Mouse (Mus musculus) adrenal gland, postnatal 10 days (tissue): Measurements from ENCODE around the gene Tenm3. TPM values are rescaled to one million over a fixed set of nuclear protein-coding genes. Genes with fewer than 3 reads are reported as not detected.

Experiments used
- DNase-seq: peaks from one replicate; pipeline ENCODE4 v3.0.0; 2021; ENCODE audit warnings: mixed read lengths
- total RNA-seq, 2 experiments: library from RNA; stranded (reverse); gene quantifications; 2 replicates each; pipeline ENCODE4 v1.2.3; 2021

Gene Tenm3
- total RNA-seq, 2 experiments from 2014 or later = 18.3 to 20.4 TPM

- no peak for DNase-seq
Observed at GRCm38 (mm10) chr8:48655381-48656043, 188.2 kb downstream of the Tenm3 start.

DNA sequence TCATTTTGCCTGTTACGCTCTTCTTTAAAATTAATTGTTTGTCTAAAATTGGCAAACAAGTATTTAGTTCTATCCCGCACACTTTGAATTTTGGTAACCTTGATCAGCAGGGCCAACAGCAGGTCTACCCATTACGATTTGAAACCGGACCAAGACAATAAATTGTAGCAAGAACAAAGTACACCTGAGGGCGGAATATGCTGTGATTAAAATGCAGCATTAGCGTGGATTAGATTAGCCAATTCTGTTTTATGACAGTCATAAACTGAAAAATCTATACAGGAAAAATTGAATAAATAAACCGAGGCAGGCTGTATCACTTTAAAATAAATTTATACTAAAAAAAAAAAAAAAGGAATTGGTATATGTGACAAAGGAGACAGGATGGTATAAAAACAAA, 193.9 kb downstream of the Tenm3 start:
- DNase-seq = no peak

DNA sequence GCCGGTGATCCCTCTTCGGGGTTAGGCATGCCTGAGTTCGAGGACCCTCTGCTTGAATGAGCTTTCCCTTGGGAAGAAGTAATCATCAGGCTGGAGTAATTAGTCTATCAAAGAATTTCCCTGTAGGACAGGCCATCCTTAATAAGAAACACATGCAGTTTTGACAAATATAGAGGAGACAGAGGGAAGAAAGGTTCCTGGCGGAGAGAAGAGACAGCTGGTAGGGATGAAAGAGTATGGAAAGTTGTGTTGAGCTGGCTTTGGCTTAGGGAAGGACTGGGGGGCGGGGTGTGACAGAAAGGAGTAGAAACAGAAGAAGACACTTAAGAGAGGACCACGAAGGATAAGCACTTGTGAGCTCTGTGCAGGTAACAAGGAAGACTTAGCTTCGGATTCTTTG, 194.3 kb downstream of the Tenm3 start:
- no peak for DNase-seq

- no peak for DNase-seq
Observed at GRCm38 (mm10) chr8:48646110-48646509, 197.6 kb downstream of the Tenm3 start.

DNA sequence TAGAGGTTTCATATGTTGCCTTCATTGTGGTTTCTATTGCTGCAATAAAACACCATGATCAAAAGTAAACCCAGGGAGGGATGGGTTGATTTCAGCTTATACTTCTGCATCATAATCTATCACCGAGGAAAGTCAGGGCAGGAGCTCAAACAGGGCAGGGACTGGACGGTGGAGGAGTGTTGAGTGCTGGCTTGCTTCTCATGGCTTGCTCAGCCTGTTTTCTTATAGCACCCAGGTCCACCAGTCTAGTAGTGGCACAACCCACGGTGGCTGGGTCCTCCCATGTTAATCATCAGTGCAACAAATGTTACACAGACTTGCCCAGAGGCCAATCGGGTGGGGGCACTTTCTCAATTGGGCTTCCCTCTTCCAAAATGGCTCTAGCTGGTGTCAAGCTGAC, 205.6 kb downstream of the Tenm3 start:
- DNase-seq = no peak

DNA sequence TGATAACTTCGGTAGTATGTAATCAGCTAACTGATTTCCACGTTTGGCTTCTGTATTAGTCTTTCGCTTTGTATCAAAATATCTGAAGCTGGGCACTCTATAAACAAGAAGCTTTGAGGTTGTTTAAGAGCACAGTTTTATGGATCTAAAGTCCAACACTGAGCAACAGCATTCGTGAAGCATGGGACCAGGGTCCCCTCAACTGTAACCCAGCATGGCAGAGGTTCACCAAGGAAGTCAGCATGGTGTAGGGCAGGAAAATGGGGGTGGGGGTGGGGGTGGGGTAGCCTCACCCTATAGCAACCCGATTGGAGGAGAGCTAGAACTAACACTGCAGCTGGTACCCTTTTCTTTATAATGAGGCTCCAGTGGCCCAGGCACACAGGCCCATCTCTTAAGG, 206.8 kb downstream of the Tenm3 start:
- no peak for DNase-seq

GRCm38 (mm10) chr8:48635815-48636214, 207.9 kb downstream of the Tenm3 start:
- no peak for DNase-seq

DNA sequence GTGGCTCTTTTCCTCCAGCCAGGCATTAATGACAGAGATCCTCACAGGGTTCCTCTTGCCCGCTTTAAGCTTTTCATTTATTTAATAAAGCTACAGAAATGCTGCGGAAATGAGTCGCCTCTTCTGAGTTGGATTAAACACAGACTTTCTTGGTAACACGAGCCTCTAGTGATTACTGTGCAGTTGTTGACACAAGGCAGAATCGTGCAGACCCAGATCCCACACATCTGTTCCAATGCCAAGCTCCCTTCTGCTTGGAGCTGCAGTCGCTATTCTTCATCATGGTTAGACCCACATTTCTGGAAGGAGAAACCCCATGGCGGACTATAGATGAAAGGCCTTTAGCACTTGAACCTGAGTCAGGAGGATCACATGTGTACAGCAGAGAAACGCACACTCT, 210.3 kb downstream of the Tenm3 start:
- no peak for DNase-seq

DNA sequence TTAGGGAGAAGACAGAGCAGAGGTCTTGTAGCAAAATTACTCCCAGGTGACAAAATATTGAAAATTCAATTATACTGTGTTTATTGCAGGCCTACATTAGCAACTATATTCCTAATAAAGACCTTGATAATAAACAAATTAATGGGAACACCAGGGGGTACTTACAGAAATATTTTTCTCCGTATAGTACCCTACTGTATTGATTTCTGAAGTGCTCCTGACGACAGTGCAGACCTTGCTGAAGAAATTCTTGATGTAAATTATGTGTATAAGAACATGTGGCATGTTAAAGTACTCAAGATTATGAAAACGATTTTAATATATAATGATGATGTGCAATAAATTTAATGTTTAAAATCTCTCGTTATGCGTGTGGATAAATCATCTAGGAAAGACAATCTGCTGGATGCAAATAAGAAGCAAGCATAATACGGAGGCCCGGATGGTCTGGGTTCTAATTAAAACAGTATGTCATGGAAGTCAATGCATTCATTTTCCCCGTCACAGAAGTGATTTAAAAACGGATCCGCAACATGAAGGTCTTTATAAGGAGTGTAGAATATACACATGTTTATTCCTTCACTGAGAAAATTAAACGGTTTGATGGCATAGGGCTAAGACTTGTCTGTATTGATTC, 221.1 kb downstream of the Tenm3 start:
- DNase-seq = no peak

DNA sequence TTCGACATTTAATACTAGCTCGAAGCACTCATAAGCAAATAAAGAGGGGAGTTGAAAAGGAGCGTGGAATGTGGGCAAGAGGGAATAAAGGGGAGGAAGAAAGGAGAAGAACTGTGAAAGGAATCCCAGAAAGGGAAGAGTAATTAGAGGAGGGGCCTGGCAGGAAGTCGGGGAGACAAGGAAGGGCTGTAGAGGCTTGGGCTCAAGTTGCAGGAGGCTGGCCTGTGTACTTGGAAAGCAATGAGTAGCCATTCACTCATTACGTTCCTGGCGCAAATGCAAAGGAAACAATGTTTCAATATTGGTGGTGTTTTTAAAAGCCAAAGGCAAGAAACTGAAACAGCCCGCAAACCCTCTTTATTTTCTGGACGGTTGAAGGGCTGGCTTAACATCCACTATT, 228.7 kb downstream of the Tenm3 start:
- no peak for DNase-seq

- DNase-seq = no peak
Observed at GRCm38 (mm10) chr8:48611934-48612512, 231.7 kb downstream of the Tenm3 start.

- DNase-seq = no peak
Observed at GRCm38 (mm10) chr8:48611126-48611525, 232.6 kb downstream of the Tenm3 start.

GRCm38 (mm10) chr8:48610316-48610715, 233.4 kb downstream of the Tenm3 start:
- no peak for DNase-seq

DNA sequence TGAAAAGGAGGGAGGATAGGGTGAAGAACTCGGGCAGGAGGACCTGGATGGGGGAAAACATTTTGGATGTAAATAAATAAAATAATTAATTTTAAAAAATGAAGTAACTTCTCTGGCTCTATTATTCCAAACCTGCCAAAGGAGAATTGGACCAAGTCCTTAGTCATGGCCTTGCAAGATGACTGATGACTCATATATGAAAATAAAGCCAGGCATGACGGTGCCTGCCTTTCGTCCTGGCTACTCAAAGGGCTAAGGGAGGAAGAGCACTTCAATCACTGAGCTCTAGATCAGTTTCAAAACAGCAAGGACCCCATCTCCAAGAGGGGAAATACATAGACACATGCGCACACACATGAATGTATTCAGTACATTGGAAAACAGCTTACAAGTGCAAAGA, 234.1 kb downstream of the Tenm3 start:
- peak; percentile 27 for DNase-seq

DNA sequence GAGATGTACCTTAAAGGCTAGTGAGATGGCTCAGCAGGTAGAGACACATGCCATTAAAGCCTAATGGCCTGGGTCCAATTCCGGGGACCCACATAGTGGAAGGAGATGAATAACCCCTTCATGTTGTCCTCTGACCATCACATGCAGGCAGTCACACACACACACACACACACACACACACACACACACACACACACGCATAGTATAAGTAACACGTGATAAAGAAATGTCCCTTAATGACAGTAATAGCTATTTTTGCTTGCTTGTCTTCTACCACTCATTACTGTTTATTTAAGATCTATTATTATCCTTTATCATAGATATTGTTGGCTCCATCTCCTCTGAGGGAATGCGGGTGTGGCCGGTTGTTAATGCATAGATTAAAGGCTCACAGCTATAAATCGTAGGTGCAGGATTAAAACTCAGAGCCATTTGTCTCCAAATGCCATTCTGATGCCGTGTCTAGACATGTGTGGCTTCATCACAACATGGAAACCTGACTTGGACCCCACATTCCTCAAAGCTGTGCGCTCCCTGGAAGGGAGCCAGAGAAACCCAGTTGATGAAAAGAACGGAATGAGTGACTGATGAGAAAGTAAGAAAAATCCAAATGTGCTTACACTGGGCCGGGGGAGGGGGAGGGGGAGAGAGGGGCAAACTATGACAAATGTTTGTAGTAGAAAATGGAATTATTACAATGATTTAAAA, 239.4 kb downstream of the Tenm3 start:
- DNase-seq = no peak

- no peak for DNase-seq
Observed at GRCm38 (mm10) chr8:48603165-48603840, 240.4 kb downstream of the Tenm3 start.

DNA sequence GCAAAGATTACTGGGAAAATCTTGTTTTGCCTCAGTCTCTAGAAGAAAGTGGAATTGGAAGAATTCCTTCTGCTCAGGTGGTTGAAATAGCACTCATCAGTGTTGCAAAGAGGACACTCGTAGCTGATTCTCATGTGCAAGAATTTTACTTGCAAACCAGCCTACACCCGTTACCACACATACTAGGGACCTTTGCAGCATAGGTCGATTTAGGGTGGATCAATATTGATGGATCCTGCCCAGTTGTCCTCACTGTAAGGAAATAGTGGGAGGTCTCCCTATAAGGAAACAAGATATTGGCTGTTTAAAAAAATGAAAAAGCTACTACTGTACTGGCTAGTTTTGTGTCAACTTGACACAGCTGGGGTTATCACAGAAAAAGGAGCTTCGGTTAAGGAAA, 242.1 kb downstream of the Tenm3 start:
- no peak for DNase-seq

- no peak for DNase-seq
Observed at GRCm38 (mm10) chr8:48599028-48599427, 244.7 kb downstream of the Tenm3 start.

DNA sequence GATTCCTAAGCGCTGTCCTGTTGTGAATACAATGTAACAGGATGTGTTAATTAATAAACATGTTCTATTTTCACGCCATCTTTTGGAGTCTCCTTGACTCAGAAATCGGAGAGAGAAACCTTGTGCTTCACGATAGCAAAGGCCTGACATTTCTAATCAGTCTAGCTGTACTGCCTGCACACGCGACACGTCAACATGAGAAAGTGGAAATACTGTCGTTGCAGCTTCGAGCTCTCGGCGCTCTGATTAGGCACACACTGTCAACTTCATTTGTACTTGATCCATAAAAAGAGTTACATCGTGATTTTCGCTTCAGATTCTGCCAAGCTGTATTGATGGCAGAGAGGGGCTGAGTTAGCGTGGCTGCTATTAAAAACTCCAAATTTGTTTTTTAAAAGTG, 247.4 kb downstream of the Tenm3 start:
- no peak for DNase-seq

- DNase-seq = no peak
Observed at GRCm38 (mm10) chr8:48591818-48592217, 251.9 kb downstream of the Tenm3 start.

GRCm38 (mm10) chr8:48579732-48580131, 264.0 kb downstream of the Tenm3 start:
- no peak for DNase-seq

DNA sequence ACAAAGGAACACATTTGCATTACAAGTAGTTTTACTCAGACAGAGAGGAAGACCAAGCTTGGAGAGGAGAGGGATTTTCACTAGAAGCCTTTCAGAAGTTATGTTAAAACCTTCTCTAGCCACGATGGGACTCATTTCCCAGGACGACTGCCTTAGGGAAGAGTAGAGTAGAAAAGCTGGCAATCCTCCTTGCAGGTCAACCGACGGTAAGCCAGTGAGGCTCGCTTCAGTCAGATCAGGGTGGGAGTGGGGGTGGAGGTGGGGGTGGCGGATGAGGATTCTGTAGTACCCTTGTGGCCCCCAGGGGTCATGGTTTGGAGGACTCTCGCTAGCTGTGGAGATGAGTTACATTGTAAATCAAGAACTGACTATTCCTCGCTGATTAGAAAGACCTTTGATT, 264.6 kb downstream of the Tenm3 start:
- no peak for DNase-seq

DNA sequence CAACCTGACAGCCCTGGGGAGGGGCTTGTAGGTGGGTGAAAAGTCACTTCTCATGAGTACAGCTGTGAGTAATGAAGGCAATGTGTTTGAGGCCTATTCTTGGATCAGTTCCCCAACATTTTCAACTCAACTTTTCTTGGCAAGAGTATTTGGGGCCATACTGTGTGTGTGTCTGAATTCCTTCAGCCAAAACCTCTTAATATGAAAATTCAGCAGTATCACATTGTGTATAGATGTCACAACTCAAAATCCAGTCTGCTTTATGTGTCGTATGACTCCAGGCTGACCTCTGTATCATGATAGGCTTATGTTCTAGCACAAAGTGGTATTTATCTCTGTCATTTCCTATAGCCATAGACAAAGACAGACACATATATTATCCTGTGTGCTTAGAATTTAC, 270.8 kb downstream of the Tenm3 start:
- no peak for DNase-seq
